Mouse (Mus musculus) liver (tissue): ENCODE data around the gene Nrp1.
A peak's percentile ranks its signal among the peaks of the same experiment; 100 is the strongest.

Experiments used
- DNase-seq: peaks from one replicate; pipeline ENCODE4 v3.0.0-alpha.2; 2020; ENCODE audit warnings: mixed read lengths

The Nrp1 gene

DNA sequence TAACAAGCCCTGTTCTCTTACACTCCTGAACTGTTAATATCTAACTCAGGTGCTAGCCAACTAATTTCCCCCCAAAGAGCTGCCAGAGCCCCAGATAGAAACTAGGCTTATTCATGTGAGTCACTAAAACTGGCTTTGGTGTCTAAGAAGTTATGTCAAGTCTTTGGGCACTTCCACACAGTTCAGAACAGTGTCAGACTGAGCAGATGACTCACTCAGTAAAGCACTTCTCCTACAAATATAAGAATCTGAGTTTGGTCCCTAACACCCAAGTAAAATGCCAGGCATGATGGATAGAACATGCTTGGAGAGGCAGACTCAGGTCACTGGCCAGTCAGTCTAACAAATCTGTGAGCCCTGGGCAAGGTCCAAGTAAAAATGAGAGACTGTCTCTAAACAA, 65.4 kb downstream of the Nrp1 start:
- no peak for DNase-seq

DNA sequence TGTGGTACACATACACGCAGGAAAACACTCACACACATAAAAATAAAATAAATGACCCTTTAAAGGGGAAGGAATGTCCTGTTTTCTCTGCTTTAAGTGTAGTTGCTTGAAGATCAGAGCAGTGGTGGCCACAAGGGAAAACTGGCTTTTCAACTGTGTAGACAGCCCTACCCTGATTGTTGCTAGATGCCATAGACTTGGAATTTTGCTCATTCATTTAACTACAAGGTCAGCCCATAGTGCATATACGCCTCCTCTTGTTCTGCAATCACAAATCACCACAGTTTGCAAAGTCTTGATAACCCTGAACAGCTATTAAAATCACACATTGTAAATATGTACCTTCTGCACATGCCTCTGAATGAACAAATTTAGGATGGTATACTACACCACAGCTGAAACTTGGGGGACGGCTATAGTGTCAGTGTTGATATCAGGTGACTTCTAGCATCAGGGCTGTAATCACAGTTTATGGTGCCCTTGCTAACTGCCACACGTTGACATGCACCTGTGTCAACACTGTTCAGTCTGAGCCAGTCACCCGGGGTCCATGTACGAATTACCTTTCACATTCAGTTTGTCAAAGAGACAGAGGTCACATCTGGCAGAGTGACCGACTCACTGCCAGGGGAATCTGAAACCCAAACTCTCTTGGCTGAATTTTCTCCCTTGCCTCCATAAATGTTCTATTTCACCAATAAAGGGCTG, 66.4 kb downstream of the Nrp1 start:
- DNase-seq: peak; percentile 13

DNA sequence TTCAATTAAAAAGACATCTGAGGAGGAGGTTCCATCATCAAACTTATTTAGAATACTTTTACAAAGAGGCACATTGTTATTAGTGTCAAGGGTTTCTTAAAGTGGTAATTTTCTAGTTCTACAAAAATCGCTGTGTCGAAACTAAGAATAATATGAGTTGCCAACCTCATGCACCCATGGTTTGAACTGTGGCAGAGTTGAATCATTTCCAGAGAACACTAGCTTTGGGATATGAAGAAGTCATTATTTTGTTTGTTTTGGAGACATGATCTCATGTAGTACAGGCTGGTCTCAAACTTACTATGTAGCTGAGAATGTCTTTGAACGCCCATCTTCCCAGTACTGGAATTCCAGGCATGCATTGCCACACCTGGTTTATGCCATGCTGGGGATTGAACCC, 68.7 kb downstream of the Nrp1 start:
- DNase-seq: no peak

DNA sequence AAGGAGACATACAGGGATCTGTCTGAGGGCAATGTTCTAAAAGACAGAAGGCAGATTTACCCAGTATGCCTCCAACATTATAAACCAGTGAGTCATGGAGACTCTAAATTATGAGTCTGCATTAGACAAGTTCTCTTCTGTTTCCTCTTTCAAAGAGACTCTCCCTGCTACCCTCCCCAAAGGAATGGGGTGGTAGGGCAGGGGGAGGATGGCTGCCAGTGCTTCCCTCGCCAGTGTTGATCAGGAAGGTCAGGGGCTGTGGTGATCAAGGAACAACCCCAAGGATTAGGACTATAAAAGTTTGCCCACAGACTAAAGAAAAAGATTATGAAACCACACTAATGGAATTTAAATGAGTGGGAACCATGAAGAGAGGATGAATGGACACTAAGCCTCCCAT, 70.6 kb downstream of the Nrp1 start:
- no peak for DNase-seq

DNA sequence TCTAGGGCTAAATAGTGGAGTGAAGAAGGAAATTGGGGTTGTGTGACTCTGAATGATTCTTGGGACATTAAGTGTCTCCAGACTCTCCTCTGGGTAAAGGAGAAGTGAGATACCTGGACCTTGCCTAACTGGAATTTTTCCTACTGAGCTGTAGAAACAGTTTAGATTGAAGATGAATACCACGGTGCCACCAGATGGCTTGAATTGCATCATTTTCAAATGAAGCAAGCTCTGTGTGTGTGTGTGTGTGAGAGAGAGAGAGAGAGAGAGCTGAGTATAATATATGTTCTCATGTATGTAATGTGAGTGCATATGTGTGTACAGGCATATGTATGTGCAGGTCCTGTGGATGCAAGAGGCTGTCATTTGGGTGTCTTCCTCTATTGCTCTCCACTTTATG, 72.7 kb downstream of the Nrp1 start:
- DNase-seq: no peak

DNA sequence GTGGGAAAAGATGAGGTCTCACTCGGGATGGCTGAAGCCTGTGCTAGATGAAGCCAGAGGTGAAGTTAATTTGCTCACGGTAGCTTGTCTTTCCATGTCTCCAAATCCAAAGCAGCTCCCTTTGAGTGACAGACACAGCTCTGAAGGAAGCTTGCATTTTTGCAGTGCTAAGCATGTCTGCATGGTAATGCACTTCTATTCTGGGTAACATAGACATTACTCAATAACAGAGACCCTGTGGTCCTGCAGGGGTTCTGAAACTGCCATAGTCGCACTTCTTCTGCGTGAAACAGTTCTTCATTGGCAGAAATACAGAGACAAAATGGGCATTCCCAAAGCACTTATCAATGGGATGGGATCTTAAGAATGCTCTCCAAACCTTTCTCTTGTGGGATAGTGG, 77.3 kb downstream of the Nrp1 start:
- DNase-seq: no peak

DNA sequence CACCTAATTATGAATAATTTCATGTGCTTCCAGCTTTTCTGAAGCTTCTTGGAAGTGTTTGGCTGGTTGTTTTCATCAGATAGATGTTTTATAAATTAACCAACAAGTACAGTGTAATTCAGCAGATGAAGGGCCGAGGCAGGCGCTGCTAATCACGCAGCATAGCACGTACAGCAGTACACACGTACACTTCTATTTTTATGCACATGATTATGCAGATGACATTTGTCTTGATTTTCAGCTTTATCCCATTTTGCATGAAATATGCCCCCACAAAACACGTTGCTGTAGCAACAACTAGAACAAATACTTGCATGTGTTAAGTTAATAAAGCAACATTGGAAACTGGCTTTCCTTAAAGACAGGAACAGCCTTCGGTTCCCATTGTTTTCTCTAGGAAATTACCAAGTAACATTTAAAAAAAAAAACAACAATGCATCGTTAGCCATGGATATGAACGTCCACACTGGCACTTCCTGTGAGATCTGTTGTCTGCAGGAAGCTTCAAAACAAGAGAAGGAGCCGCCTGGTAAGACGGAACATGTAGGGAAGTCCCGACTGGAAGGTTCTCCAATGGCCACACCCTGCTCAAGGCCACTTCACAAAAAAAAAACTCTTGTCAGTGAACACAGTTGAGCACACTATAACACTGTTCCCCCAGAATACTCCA, 78.9 kb downstream of the Nrp1 start:
- no peak for DNase-seq

DNA sequence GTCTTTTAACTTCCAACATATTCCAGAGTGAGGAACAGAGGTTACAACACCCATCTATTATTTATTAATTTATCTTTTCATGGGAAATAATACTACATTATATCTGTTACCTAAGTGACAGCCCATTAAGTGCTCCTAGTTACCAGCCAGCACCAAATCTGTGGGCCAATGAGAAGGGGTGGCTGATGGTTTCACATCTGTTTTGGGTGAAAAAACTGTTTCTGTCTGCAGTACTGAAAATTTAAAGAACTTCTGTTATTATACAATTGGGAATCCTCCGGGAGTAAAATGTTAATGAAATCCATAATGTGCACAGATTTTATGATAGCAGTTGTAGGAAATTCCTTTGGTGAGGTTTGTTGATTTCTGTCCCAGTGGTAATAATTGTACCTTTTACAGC, 83.0 kb downstream of the Nrp1 start:
- DNase-seq: no peak

DNA sequence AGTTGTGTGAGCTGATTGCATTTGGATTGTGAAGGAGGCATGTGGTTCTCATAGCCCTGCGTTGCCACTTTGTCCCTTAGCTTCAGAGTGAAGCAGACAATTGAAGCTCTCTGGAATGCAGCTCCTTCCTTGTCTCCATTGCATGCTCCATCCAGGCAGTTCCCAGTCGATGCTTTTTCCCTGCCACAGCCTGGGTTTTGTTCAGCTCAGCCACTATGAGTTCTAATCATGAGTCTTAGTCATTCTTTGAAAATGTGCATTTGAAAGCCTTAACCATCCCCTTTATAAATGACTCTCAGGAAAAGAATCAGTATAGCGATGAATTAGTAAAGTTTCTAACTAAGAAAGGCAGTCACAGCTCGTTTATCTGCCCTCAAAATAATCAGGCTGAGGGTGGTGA, 87.2 kb downstream of the Nrp1 start:
- DNase-seq: no peak

DNA sequence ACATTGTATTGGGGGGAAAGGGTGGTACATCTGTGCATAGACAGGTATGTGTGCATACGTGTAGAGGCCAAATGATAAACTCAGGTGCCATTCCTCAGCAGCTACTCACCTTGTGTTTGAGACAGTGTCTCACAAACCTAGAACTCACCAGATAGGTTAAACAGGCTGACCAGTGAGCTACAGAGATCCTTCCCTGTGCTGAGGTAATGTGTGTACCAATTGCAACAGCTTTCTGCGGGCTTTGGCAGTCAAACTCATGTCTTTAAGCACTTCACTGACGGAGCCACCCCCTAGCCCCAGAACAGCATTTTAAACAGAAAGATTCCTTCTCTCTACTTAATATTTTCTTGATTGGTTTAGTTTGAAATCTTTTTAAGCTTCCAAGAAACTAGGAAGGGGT, 88.2 kb downstream of the Nrp1 start:
- no peak for DNase-seq

DNA sequence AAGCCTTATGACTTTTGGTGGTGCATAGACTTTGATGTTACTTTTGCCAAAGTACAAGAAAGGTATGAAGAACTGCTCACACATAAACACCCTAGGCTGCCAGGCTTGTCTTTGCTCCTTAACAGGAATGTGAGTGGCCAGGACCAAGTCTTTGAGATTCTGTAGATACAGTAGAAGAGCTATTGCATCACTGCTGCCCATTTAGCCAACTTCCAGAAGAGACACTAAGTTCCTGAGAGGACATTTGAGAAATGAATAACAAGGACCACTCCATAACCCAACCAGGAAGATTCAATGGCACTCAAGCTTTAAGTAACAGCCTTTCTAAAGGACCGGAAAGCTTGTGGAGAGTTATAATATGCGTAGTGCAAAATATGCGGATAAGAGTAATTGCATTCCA, 88.9 kb downstream of the Nrp1 start:
- no peak for DNase-seq

DNA sequence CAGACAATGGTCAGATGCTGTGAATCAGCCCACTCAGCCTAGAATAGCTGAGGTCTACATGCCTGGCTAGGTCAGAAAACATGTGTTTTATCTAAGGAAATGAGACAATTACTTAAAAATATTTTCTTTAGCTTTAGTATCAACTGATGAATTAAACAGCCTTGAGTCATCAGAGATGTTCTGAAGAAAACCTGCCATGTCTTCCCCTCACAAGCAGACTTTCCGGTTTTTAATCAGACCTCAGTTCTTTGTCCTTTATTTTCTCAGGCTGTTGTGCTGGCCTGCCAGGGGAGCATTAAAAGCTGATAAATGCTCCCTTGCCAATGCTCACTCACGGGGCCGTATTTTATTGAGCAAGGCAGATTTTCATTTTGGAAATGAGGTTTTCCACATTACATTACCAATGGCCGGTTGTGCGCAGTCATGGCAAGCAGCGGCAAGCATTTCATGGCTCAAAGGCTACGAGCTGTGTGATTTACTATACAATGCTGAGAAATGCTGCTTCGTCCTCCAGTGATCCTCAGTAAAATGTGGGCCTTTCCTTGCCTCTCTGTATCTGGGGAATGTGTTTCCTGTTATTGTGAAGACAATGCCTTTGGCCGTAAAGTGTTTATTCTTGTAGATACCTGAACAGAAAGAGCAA, 92.1 kb downstream of the Nrp1 start:
- no peak for DNase-seq

DNA sequence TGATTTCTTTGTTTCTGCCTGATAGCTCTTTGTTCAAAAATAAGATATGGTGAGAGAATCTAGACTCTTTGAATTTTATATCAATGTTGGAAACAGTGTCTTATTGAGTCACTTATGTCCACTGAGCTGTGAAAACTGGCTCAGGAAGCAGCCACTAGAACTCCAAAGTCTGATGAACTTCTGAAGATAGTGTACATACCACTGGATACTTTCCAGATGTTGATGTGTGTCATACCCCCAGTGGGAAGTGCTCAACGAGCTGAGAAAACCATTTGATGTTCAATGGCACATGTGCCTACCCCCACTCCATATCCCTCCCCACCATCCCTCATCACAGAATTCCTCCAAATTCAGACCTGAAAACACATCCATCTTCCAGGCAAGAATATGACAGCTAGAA, 92.7 kb downstream of the Nrp1 start:
- DNase-seq: no peak

DNA sequence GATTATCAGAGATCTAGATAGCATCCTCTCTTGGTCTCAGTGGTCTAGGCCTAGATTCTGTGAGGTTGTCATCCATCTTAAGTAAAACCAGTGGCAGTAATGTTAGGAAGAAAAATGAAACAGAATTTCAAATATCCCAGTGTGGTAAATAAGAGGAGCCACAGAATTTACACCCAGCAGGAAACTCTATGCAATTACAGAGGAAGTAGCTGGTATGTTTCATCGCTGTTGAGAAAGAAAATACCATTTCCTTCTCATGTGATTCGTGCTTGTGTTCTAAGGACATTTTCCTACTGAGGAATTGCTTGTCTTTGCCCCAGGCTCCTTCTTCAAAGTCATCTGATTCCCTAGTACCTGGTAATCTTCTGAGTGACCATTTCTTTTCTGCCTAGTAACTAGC, 95.1 kb downstream of the Nrp1 start:
- no peak for DNase-seq

DNA sequence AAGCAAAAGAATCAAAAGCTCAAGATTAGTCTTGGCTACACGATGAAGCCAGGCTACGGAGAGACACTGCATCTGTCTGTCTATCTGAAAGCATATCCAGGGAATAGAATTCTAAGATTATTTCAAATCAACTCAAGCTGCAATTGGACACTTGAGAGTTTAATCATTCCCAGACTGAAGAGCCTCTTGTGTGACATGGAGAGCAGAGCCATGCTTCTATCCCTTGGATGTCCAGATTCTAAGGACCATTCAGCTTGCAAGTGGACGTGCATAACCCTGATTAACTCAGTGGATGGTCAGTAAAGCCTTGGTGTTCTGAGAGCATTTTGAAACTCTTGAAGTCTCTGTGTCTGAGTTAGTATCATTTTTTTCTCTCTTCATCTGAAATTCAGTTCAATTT, 95.6 kb downstream of the Nrp1 start:
- DNase-seq: no peak

DNA sequence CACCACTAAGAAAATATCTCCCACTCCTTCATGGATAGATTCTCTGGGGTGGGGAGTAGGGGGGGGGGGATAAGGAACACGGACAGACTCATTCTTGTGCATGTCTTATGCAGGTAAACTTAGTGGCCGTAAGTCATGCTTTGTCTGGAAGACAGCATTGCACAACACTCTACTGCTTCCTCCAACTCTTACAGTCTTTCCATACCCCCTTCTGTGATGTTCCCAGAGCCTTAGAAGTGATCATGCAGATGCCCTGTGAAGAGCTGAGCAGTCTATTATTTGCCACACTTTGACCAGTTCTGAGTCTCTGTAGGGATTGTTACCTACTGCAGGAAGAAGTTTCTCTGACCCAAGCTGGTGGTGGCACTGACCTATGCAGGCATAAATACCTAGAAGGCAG, 98.9 kb downstream of the Nrp1 start:
- DNase-seq: no peak

DNA sequence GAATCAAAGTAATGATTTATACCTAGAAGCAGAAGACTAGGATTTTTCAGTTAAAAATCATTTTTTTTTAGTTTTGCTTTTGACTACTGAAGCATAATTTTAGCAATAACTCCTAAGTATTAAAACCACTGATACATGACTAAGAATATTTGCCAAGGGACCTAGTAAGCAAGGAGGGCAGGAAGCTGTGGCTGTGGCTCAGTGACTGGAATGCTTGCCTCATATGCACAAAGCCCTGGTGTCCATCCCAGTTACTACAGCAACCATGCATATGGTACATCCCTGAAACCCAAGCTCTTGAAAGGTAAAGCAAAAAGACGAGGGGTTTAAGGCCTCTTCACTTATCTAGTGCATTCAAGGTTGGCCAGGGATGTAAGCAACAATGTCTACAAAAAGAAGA, 101.3 kb downstream of the Nrp1 start:
- DNase-seq: no peak

DNA sequence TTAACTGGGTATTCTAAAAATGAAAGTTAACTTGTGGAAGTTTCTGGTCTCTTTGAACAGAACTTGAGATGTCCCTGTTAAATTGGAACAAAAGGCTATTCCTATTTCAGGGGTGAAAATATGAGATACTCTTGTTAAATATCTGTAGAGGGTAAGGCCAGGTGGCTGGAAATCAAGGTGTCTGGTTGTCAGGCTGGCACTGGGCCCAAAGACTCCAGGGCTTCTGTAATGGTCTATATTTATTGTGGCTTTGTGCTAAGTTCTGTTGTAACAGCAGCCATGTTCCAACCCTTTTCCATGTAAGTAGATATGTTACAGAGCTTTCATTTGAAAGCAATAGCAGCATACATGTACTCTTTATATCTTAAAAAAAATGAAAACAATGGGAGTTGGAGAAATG, 103.3 kb downstream of the Nrp1 start:
- no peak for DNase-seq

DNA sequence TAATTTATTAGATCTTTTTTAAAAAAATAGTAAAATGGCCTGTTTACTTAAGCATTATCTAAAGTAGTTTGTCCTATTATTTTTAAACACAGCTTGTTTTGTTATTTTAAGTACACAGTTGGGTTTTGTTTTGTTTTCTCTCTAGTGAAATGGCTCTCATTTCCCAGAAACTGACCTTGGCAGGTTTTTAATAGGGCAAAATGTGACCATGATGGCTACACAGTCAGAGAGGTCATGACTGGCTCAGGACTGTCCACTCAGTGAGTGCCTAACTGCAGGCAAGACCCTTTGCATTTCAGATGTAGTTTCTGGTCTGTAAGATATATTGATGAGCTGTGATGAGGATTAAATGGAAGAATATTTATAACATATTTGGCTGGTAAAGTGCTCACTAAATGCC, 104.8 kb downstream of the Nrp1 start:
- DNase-seq: no peak

DNA sequence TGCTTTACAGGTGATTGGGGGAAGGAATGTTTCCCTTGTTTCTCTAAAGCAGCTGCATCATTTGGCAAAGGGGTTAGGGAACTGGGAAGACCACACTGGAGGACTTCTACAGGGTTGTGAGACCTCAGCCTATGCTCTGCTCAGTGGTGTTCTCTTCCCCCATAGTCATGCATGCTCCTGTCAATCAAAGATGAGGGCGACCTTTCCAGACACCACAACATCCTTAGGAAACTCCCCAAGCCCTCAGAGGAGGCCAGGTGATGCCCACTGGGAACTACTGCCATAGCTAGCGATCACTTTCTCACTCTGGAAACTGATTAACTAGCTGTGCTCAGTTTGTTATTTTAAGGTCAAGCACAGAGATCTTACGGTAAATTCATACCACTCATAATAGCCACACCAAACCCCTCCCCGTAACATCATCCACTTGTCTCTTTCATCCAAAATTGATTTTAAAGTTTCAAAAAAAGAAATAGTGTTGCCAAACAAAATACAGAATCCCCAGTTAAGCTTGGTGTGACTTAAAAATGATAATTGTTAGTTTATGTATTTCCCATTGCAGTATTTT, 105.7 kb downstream of the Nrp1 start:
- DNase-seq: no peak

DNA sequence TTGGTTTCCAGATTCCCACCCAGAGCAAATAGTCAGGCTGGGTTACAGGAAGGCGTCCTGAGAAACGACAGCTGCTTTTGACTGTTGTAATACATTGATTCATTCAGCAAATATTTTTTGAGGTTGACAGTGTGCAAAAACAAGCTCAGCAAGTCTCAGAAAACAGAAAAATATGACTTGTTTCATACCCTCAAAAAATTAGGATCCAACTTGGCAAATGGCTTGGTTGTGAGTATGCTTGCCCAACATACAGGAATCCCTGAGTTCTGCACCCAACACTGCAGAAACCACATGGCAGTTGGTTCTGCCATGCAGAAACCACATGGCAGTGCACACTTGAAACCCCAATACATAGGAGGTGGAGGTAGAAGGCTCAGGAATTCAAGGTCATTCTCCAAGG, 107.1 kb downstream of the Nrp1 start:
- DNase-seq: no peak

DNA sequence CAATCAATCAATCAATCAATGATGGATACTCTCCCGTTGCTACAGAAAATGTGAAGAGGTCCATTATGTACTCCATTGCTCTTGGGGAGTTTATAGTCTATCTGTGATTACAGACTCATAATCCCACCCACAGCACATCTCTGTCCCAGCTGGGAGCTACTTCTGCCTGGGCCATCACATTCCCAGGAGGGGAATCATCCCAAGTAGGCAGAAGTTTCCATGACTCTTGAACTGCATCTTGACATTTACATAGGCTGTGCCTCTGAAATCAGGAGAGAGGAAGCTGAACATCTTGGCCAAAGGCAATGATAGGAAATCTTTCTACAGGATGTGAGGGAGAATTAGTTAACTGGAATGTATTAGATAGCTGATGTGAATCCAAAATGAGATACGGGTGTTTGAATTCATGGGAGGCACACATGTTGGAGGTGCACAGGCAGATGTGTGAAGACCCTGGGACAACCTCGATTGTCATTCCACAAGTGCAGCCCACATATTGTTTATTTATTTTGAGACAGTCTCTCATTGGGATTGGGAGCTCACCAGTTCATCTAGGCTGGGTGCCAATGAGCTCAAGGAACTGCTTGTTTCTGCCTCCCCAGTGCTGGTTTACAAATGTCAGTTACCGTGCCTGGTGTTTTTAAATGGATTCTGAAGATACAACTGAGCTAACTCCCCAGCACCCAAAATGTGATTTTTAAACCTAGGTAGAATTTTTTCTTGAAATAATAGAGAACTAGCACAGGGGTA, 108.5 kb downstream of the Nrp1 start:
- no peak for DNase-seq

DNA sequence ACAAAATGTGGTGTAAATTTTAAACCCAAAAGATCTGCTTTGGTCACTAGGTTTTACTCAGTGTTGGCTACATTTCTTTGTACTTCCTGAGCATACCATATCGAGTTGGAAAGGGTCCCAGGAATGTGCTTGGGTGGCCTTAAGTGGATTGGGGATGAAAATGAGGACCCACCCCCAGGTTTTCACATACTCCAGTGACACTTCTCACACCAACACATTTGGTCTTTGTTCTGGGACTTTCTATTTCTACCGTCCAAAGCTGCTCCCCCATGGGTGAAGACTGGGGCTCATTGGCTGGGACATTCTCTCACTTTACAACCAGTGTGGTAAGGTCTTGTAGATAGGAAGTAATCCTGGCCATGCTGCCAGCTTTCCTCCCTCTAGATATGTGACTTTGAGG, 111.7 kb downstream of the Nrp1 start:
- no peak for DNase-seq

DNA sequence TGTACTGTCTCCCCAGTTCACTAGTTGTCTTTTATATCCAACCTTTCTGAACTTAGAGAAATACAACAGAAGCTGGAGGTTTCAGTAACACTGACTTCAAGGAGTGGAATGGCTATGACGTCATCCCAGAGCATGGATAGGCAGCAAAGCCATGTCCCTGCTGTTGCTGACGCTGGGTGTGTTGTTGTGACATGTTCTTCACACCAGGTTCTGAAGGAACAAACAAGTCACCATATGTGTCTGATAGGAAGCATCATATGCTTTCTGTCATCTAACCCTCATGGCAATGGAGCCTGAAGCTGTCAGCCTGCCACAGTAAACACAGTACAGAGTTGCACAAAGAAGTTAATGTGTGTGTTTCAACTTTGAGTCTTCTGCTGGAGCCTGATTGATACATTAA, 112.8 kb downstream of the Nrp1 start:
- DNase-seq: no peak
